Mouse (Mus musculus) adrenal gland, adult 18-20 months (tissue): ENCODE measurements around the gene Nfkbil1. TPM values are rescaled to one million over a fixed set of nuclear protein-coding genes. Genes with fewer than 3 reads are reported as not detected.

Experiments
- DNase-seq, 2 experiments: peaks; one replicate each; pipeline ENCODE4 v3.0.0; 2021 to 2022; ENCODE audit warnings: low spot score in 2 of 2
- microRNA-seq, 2 experiments: library from miRNA; unstranded; fragments of <30 nt; microRNA quantifications; one replicate each; pipeline ENCODE4 v1.2.0; 2021; ENCODE audit warnings: borderline number of aligned reads in 2 of 2
- total RNA-seq, 2 experiments: library from RNA; stranded (reverse); gene quantifications; 1 replicate in 1 of 2; 2 replicates in 1 of 2; pipeline ENCODE4 v1.2.3; 2021

Nfkbil1 gene
- total RNA-seq, 2 experiments from 2014 or later = 12.4 to 15.3 TPM

GRCm38 (mm10) chr17:35185639-35186611 lies 49.7 kb downstream of the Nfkbil1 start:
- peak; percentile 58 to 72 for DNase-seq

DNA sequence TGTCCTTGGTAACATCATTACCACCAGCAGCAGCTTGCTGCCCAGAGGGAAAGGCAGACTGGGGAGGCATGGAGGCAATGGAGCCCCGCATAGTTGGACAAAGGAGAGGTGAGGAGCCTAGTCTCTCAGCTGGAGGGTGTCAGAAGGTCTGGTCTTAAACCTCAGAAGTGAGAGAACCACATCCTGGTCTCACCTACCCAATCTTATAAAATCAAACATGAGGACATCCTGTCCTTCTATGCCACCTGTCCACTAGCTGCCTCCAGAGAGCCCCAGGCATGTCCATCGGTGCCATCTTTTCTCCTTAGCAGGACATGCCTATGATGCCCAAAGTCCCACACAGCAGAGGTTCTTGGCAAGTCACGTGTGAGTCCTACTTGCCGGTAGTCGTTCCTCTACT lies 55.5 kb downstream of the Nfkbil1 start:
- no peak for DNase-seq

DNA sequence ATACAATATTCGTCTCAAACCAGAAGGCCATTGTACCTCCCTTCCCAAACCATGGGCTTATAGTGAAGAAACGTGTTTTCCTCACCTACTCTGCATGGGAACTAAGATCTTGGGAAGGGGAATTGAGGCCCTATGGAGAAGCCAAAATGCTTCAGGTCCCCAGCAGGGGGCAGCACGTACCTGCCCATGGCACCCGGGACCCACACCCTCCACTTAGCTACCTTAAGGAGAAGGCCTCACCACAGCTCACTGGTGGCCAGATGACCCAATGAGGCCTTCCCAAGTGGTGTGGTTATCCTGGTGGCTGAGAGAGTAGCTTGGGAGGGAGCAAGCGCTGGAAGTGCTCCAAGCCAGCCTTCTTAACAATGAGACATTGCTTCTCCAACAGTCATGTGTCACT lies 57.1 kb downstream of the Nfkbil1 start:
- DNase-seq = peak; percentile 85

- no peak for DNase-seq
Measured at GRCm38 (mm10) chr17:35175968-35176367, 59.6 kb downstream of the Nfkbil1 start, which contains the start of gene Aif1. Aif1 (minus strand) TSS chr17:35176068.

DNA sequence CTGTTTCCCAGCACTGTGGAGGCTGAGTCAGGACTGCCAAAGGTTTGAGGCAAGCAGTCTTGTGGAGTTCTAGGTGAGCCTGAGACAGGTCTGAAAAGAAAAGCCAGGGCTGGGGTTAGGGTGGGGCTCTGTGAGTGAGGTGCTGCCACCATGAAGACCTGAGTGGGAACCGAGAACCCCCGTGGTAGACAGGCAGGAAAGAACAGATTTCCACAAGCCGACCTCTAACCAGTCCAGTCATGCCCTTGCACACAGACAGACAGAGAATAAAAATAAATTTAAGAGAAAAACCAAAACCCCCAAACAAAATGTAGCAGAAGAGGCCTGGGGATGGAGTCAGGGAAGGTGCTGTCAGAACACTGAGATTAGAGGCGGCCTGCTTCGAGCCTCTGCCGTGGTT lies 60.2 kb downstream of the Nfkbil1 start:
- no peak for DNase-seq

DNA sequence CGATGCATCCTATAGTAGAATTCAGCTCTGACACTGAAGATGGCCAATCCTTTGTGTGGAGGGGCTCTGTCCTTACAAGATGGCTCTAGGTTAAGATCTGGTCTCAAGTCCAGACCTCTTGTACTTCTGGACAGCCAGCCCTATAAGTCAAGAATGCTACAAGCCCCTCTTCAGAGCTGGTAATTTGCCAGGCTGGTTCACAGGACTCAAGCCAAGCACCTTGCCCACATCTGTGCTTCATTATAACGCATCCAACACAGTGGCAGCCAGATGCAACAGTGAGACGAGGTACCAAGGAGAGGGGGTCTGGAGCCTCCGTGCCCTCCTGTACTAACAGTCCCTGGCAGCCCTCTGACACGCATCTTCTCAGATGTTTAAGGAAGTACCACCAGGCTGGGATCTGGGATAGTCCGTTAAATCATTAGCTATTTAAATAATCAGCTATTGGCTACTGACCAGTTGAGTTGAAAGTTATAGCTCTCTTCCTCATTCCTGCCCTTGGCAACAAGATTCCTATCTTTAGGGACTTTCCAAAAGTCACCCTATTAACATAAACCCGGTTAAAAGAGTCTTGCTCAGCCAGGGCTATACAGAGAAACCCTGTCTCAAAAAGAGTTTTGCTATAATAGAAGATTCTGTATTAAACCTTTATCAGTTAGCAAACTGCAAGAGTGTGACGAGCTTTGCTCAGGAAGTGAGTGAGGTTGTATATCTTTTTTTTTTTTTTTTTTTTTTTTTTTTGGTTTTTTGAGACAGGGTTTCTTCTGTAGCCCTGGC lies 61.2 kb downstream of the Nfkbil1 start:
- DNase-seq = no peak

- no peak for DNase-seq
Measured at GRCm38 (mm10) chr17:35173329-35173728, 62.3 kb downstream of the Nfkbil1 start.

DNA sequence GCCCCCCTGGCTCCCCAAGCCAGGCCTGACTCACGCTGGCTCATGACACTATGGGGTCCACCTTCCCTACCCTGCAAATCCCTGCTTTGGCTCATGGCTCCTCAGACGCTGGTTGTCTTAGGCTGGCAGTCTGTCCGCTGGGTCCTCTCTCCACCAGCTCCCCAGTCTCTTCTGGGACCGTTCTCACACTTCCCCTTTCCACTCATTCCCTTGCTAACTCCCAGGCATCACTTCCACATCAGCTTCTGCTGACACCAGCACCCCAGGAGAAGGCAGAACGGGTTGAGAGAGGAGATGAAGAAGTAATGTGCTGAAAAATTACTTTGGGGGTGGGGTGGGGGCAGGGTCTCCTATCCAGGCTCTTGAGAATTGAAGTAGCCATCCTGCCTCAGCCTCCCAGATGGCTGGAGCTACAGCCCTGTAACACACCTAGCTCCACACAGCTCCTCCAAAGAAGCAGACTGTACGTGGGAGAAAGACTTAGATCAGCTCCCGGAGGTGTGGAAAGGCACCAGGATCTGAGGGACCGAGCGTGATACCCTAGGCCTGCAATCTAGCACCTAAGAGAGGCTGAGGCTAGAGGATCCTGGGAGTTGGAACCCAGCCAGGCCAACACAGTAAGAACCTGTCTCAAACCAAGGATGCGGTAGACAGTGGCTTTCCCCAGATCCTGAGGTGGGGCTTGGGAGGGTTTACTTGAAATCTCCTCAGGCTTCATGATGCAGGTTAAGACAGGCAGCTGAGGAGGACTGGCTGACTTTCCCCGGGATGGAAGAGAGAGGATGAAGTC lies 63.0 kb downstream of the Nfkbil1 start:
- DNase-seq = no peak

Small RNA genes within 50 kb of the gene (microRNA-seq; reads per million reads assigned to microRNA genes)
- gene Mir6973a = 0 reads per million in 2 experiments
- gene Mir6974 = 0 reads per million in 2 experiments
- gene Mir6975 = 0 reads per million in 2 experiments
- gene Mir8094 = 0.47 to 0.61 reads per million in 2 experiments

Other genes starting within 250 kb of the Nfkbil1 start
- gene Vars, start 234.8 kb downstream of the Nfkbil1 start, total RNA-seq = 10 to 100 TPM; 49.8 to 64.8 TPM
- under 1 TPM; 0.50 to 0.61 TPM for gene Vwa7, start 219.2 kb downstream of the Nfkbil1 start, total RNA-seq
- under 1 TPM in 1 of 2 experiments, not detected in 1; 0.51 TPM for gene Sapcd1, start 207.8 kb downstream of the Nfkbil1 start, total RNA-seq
- gene Msh5, start 189.0 kb downstream of the Nfkbil1 start, total RNA-seq = 1 to 10 TPM; 1.1 to 1.3 TPM
- gene Clic1, start 185.8 kb downstream of the Nfkbil1 start, total RNA-seq = 10 to 100 TPM; 71.9 to 92.9 TPM
- gene Ddah2, start 176.8 kb downstream of the Nfkbil1 start, total RNA-seq = 10 to 100 TPM in 1 of 2 experiments, 1 to 10 TPM in 1; 9.1 to 17.0 TPM
- gene Ly6g6c, start 170.4 kb downstream of the Nfkbil1 start, total RNA-seq = not detected
- under 1 TPM; 0.13 to 0.22 TPM for gene Mpig6b, start 169.6 kb downstream of the Nfkbil1 start, total RNA-seq
- not detected for gene Ly6g6e, start 158.9 kb downstream of the Nfkbil1 start, total RNA-seq
- gene Ly6g6d, start 157.7 kb downstream of the Nfkbil1 start, total RNA-seq = not detected
- gene Ly6g6f, start 150.2 kb downstream of the Nfkbil1 start, total RNA-seq = not detected
- gene Abhd16a, start 146.5 kb downstream of the Nfkbil1 start, total RNA-seq = 10 to 100 TPM; 75.0 to 88.2 TPM
- not detected for gene Ly6g5c, start 127.5 kb downstream of the Nfkbil1 start, total RNA-seq
- under 1 TPM; 0.33 to 0.67 TPM for gene Ly6g5b, start 120.4 kb downstream of the Nfkbil1 start, total RNA-seq
- 10 to 100 TPM; 14.8 to 16.2 TPM for gene Gpank1, start 114.3 kb downstream of the Nfkbil1 start, total RNA-seq
- 100 to 1,000 TPM; 192 to 217 TPM for gene Csnk2b, start 113.7 kb downstream of the Nfkbil1 start, total RNA-seq
- gene D17H6S53E, start 109.4 kb downstream of the Nfkbil1 start, total RNA-seq = 10 to 100 TPM; 28.8 to 34.6 TPM
- gene Apom, start 103.7 kb downstream of the Nfkbil1 start, total RNA-seq = not detected
- gene Bag6, start 100.6 kb downstream of the Nfkbil1 start, total RNA-seq = 100 to 1,000 TPM; 307 to 394 TPM
- gene Prrc2a, start 70.9 kb downstream of the Nfkbil1 start, total RNA-seq = 100 to 1,000 TPM; 214 to 251 TPM
- gene Aif1, start 59.7 kb downstream of the Nfkbil1 start, total RNA-seq = 10 to 100 TPM in 1 of 2 experiments, 1 to 10 TPM in 1; 6.1 to 11.2 TPM
- gene Lst1, start 47.4 kb downstream of the Nfkbil1 start, total RNA-seq = 1 to 10 TPM; 3.5 to 4.1 TPM
- 1 to 10 TPM; 2.0 to 6.5 TPM for gene Ltb, start 41.4 kb downstream of the Nfkbil1 start, total RNA-seq
- under 1 TPM; 0.36 to 0.83 TPM for gene Tnf, start 33.8 kb downstream of the Nfkbil1 start, total RNA-seq
- gene Lta, start 30.4 kb downstream of the Nfkbil1 start, total RNA-seq = not detected
- not detected for gene Gm16181, start 15.0 kb downstream of the Nfkbil1 start, total RNA-seq
- 1 to 10 TPM; 4.7 to 5.3 TPM for gene Atp6v1g2, start 2.1 kb downstream of the Nfkbil1 start, total RNA-seq
- gene Ddx39b, start 6.0 kb upstream of the Nfkbil1 start, total RNA-seq = 100 to 1,000 TPM; 195 to 213 TPM
- gene H2-D1, start 26.9 kb upstream of the Nfkbil1 start, total RNA-seq = 100 to 1,000 TPM; 219 to 653 TPM
- gene H2-Q1, start 84.6 kb upstream of the Nfkbil1 start, total RNA-seq = 10 to 100 TPM in 1 of 2 experiments, 1 to 10 TPM in 1; 3.7 to 11.4 TPM
- 1 to 10 TPM; 2.3 to 5.4 TPM for gene H2-Q2, start 106.5 kb upstream of the Nfkbil1 start, total RNA-seq
- 10 to 100 TPM; 28.3 to 79.1 TPM for gene H2-Q4, start 143.8 kb upstream of the Nfkbil1 start, total RNA-seq
- gene H2-Q6, start 189.1 kb upstream of the Nfkbil1 start, total RNA-seq = 10 to 100 TPM in 1 of 2 experiments, 1 to 10 TPM in 1; 5.0 to 33.9 TPM
- 10 to 100 TPM in 1 of 2 experiments, 1 to 10 TPM in 1; 8.0 to 28.6 TPM for gene H2-Q7, start 203.4 kb upstream of the Nfkbil1 start, total RNA-seq
- gene H2-Q10, start 234.3 kb upstream of the Nfkbil1 start, total RNA-seq = 10 to 100 TPM; 11.3 to 19.5 TPM